Mouse (Mus musculus) pancreas, adult 10 weeks (tissue): Measurements from ENCODE around the gene Gzmk. TPM values are rescaled to one million over a fixed set of nuclear protein-coding genes. Genes with fewer than 3 reads are reported as not detected.

Experiments used
- polyA plus RNA-seq: library from polyadenylated mRNA; stranded (reverse); fragments of 350-450 nt; fragmentation: Illumina TruSeq; extraction: RNeasy Lipid Tissue Mini Kit (QIAGEN cat#74804); gene quantifications from one replicate; pipeline ENCODE4 v1.2.3, GENCODE M21; 2015; ENCODE audit warnings: low read depth, low replicate concordance; ENCODE audit not compliant: insufficient read depth

The Gzmk gene
- not detected for polyA plus RNA-seq

GRCm38 (mm10) chr13:113225811-113226210 is at the start of gene Gzmk:
Gzmk (minus strand) TSS chr13:113225908.

GRCm38 (mm10) chr13:113209624-113210023 is 16.1 kb downstream of the Gzmk start, which contains the start of gene Esm1:
Esm1 (plus strand) TSS chr13:113209659.

Other genes with a start within 250 kb of the Gzmk start
- gene Ccno, start 238.1 kb downstream of the Gzmk start, polyA plus RNA-seq = not detected
- gene Mcidas, start 232.1 kb downstream of the Gzmk start, polyA plus RNA-seq = not detected
- not detected for gene Cdc20b, start 190.8 kb downstream of the Gzmk start, polyA plus RNA-seq
- gene Gpx8, start 179.5 kb downstream of the Gzmk start, polyA plus RNA-seq = 12.5 TPM
- not detected for gene Gzma, start 124.9 kb downstream of the Gzmk start, polyA plus RNA-seq
- gene Esm1, start 16.2 kb downstream of the Gzmk start, polyA plus RNA-seq = 8.4 TPM
- gene BC067074, start 67.3 kb upstream of the Gzmk start, polyA plus RNA-seq = 1.0 TPM